Mouse (Mus musculus): Measurements from ENCODE around the gene Epb41l1.

DNA sequence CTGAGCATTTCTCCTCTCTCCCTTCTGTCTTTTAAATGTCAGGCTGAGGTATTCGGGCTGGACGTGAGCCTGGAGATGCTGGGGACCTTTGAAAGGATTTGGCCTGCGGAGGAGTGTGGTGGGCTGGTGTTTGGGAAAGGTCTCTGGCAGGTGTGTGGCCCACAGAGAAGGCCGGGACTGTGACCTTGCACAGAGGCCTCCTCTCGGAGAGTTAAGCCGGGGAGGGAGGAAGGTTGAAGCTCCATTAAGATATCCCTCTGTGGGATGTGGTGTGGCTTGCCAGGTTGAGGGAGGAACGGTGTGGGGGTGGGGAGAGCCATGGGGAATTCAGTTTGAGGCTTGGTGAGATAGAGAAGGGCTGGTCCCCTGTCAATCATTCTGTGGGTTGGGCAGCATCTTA lies 59.1 kb downstream of the Epb41l1 start:
- no peak for TF ChIP-seq GATA1 (IDR thresholded peaks at IDR 0.05; ENCODE audit: borderline replicate concordance, low read length)
- no peak for TF ChIP-seq FLI1 (IDR thresholded peaks at IDR 0.05; ENCODE audit: low read length)

Measured in megakaryocyte, embryonic 14.5 days (primary cell).